Mouse (Mus musculus) MEL (cell line): ENCODE results near the gene Ppp1r11. TPM values are rescaled to one million over a fixed set of nuclear protein-coding genes. Genes with fewer than 3 reads are reported as not detected.
A peak's percentile ranks its signal among the peaks of the same experiment; 100 is the strongest.

ENCODE experiments used
- DNase-seq: peaks from one replicate; pipeline ENCODE4 v3.0.0; 2011; ENCODE audit warnings: low read depth, low spot score
- H3K27ac ChIP-seq: 2 replicates; pipeline ENCODE4 v1.5.1; 2012; ENCODE audit warnings: low read depth, mild to moderate bottlenecking, control low read depth, low read length, moderate library complexity; ENCODE audit not compliant: control insufficient read depth
- H3K27me3 ChIP-seq, 2 experiments: fragments of 150-350 bp in 1 of 2; sonication (generic) in 1 of 2; 2 replicates each; pipeline ENCODE4 v1.6.1; 2012; ENCODE audit warnings: low read length in 2 of 2, mild to moderate bottlenecking in 2 of 2, improper control_type of control experiment in 1 of 2, moderate library complexity in 1 of 2; ENCODE audit not compliant: insufficient read depth in 2 of 2, control insufficient read depth in 1 of 2
- H3K36me3 ChIP-seq, 2 experiments: 2 replicates each; pipeline ENCODE4 v1.6.1; 2012 to 2014; ENCODE audit warnings: low read length in 2 of 2, improper control_type of control experiment in 1 of 2, inconsistent platforms in 1 of 2, mild to moderate bottlenecking in 1 of 2; ENCODE audit not compliant: insufficient read depth in 2 of 2, control insufficient read depth in 1 of 2
- H3K4me1 ChIP-seq, 2 experiments: fragments of 150-350 bp in 1 of 2; sonication (generic) in 1 of 2; 2 replicates each; pipeline ENCODE4 v1.6.1; 2012; ENCODE audit warnings: low read length in 2 of 2, improper control_type of control experiment in 1 of 2, mild to moderate bottlenecking in 1 of 2; ENCODE audit not compliant: insufficient read depth in 2 of 2, control insufficient read depth in 1 of 2
- H3K4me3 ChIP-seq, 2 experiments: fragments of 150-350 bp in 1 of 2; sonication (generic) in 1 of 2; 2 replicates each; pipeline ENCODE4 v1.5.1; 2012; ENCODE audit warnings: low read depth in 2 of 2, low read length in 2 of 2, mild to moderate bottlenecking in 2 of 2, moderate library complexity in 2 of 2, control low read depth in 1 of 2, improper control_type of control experiment in 1 of 2; ENCODE audit not compliant: control insufficient read depth in 1 of 2, insufficient read depth in 1 of 2
- H3K79me2 ChIP-seq: 2 replicates; pipeline ENCODE4 v1.6.1; 2012; ENCODE audit warnings: mild to moderate bottlenecking, low read length, moderate library complexity; ENCODE audit not compliant: control insufficient read depth, poor library complexity, insufficient read depth
- H3K9ac ChIP-seq: 2 replicates; pipeline ENCODE4 v1.6.1; 2012; ENCODE audit warnings: low read depth, mild to moderate bottlenecking, control low read depth, low read length, moderate library complexity; ENCODE audit not compliant: control insufficient read depth, poor library complexity, severe bottlenecking
- H3K9me3 ChIP-seq: fragments of 150-350 bp; sonication (generic); replicated peaks from 2 replicates; pipeline ENCODE4 v1.6.1; 2012; ENCODE audit warnings: mild to moderate bottlenecking, low read length, improper control_type of control experiment, moderate library complexity; ENCODE audit not compliant: insufficient read depth
- E2F4 ChIP-seq: IDR thresholded peaks from 2 replicates; pipeline ENCODE4 v1.6.1; 2011; ENCODE audit warnings: low read depth, low read length, improper control_type of control experiment, borderline replicate concordance
- EP300 ChIP-seq, 2 experiments: IDR thresholded peaks; 2 replicates each; pipeline ENCODE4 v1.6.1; 2011; ENCODE audit warnings: improper control_type of control experiment in 2 of 2, low read length in 2 of 2, low read depth in 1 of 2, mild to moderate bottlenecking in 1 of 2
- GATA1 ChIP-seq: IDR thresholded peaks from 2 replicates; pipeline ENCODE4 v1.6.1; 2011; ENCODE audit warnings: low read depth, low read length, improper control_type of control experiment
- JUND ChIP-seq: IDR thresholded peaks from 2 replicates; pipeline ENCODE4 v1.6.1; 2011; ENCODE audit warnings: low read depth, mild to moderate bottlenecking, improper control_type of control experiment, low read length
- MAFK ChIP-seq: IDR thresholded peaks from 2 replicates; pipeline ENCODE4 v1.6.1; 2011; ENCODE audit warnings: low read depth, mild to moderate bottlenecking, low read length, improper control_type of control experiment, borderline replicate concordance
- MAX ChIP-seq: IDR thresholded peaks from 2 replicates; pipeline ENCODE4 v1.6.1; 2011; ENCODE audit warnings: low read length, improper control_type of control experiment
- MEF2A ChIP-seq: IDR thresholded peaks from 2 replicates; pipeline ENCODE4 v1.6.1; 2014; ENCODE audit warnings: low read depth, mild to moderate bottlenecking, inconsistent platforms, low read length, improper control_type of control experiment; ENCODE audit not compliant: poor library complexity, insufficient replicate concordance, severe bottlenecking; ENCODE audit errors: extremely low read depth
- MYB ChIP-seq: IDR thresholded peaks from 2 replicates; pipeline ENCODE4 v1.6.1; 2011; ENCODE audit warnings: mild to moderate bottlenecking, low read depth, low read length, improper control_type of control experiment
- NELFE ChIP-seq: IDR thresholded peaks from 2 replicates; pipeline ENCODE4 v1.6.1; 2011; ENCODE audit warnings: low read depth, low read length, improper control_type of control experiment
- POLR2A ChIP-seq, 2 experiments: IDR thresholded peaks; 2 replicates each; pipeline ENCODE4 v1.6.1; 2011 to 2012; ENCODE audit warnings: low read length in 2 of 2, mild to moderate bottlenecking in 2 of 2, control low read depth in 1 of 2, improper control_type of control experiment in 1 of 2, low read depth in 1 of 2, moderate library complexity in 1 of 2; ENCODE audit not compliant: control insufficient read depth in 1 of 2, insufficient read depth in 1 of 2, poor library complexity in 1 of 2
- POLR2AphosphoS2 ChIP-seq: IDR thresholded peaks from 2 replicates; pipeline ENCODE4 v1.6.1; 2011; ENCODE audit warnings: low read length, improper control_type of control experiment
- RAD21 ChIP-seq: IDR thresholded peaks from 2 replicates; pipeline ENCODE4 v1.6.1; 2011; ENCODE audit warnings: mild to moderate bottlenecking, low read depth, low read length, improper control_type of control experiment
- RCOR1 ChIP-seq: IDR thresholded peaks from 2 replicates; pipeline ENCODE4 v1.6.1; 2012; ENCODE audit warnings: low read depth, mild to moderate bottlenecking, inconsistent platforms, low read length, improper control_type of control experiment
- SMC3 ChIP-seq: IDR thresholded peaks from 2 replicates; pipeline ENCODE4 v1.6.1; 2011; ENCODE audit warnings: low read depth, low read length, improper control_type of control experiment
- TAL1 ChIP-seq: IDR thresholded peaks from 2 replicates; pipeline ENCODE4 v1.6.1; 2012; ENCODE audit warnings: mild to moderate bottlenecking, inconsistent platforms, low read length, moderate library complexity, mixed read lengths
- TBP ChIP-seq: IDR thresholded peaks from 2 replicates; pipeline ENCODE4 v1.8.0; 2011; ENCODE audit warnings: low read depth, low read length, improper control_type of control experiment
- TCF12 ChIP-seq: IDR thresholded peaks from 2 replicates; pipeline ENCODE4 v1.6.1; 2014; ENCODE audit warnings: low read depth, mild to moderate bottlenecking, inconsistent platforms, low read length, improper control_type of control experiment, moderate library complexity
- UBTF ChIP-seq: IDR thresholded peaks from 2 replicates; pipeline ENCODE4 v1.6.1; 2012; ENCODE audit warnings: low read depth, mild to moderate bottlenecking, inconsistent platforms, low read length, improper control_type of control experiment, moderate library complexity, borderline replicate concordance; ENCODE audit not compliant: insufficient read depth
- USF2 ChIP-seq, 2 experiments: IDR thresholded peaks; 2 replicates each; pipeline ENCODE4 v1.6.1; 2011 to 2012; ENCODE audit warnings: improper control_type of control experiment in 2 of 2, low read length in 2 of 2, borderline replicate concordance in 1 of 2, inconsistent platforms in 1 of 2, low read depth in 1 of 2, mild to moderate bottlenecking in 1 of 2; ENCODE audit not compliant: insufficient read depth in 1 of 2
- ZC3H11A ChIP-seq: IDR thresholded peaks from 2 replicates; pipeline ENCODE4 v1.6.1; 2012; ENCODE audit warnings: low read depth, mild to moderate bottlenecking, inconsistent platforms, low read length, improper control_type of control experiment
- ZMIZ1 ChIP-seq: IDR thresholded peaks from 2 replicates; pipeline ENCODE4 v1.6.1; 2012; ENCODE audit warnings: low read depth, mild to moderate bottlenecking, inconsistent platforms, low read length, improper control_type of control experiment, moderate library complexity
- polyA plus RNA-seq, 2 experiments: library from polyadenylated mRNA; stranded (reverse) in 1 of 2; unstranded in 1 of 2; fragments of >175 nt in 1 of 2; fragments of >200 nt in 1 of 2; gene quantifications; 2 replicates each; pipeline versions ENCODE4 v1.2.1 to v1.2.4; 2012; ENCODE audit warnings: low replicate concordance in 2 of 2, low read depth in 1 of 2; ENCODE audit not compliant: insufficient read length in 2 of 2, insufficient read depth in 1 of 2, missing spikeins in 1 of 2
- total RNA-seq: library from RNA; depleted of rRNA; stranded (reverse); fragments of 300-350 nt; gene quantifications from 2 replicates; pipeline ENCODE4 v1.2.3, GENCODE M21; 2012

The Ppp1r11 gene
- total and polyA plus RNA-seq, 3 experiments = 138 to 146 TPM; not detected in 1

GRCm38 (mm10) chr17:36914108-36914507 lies 37.4 kb downstream of the Ppp1r11 start (continued):
- no peak for TF ChIP-seq E2F4
- TF ChIP-seq ZC3H11A = peak; percentile 53
- no peak for TF ChIP-seq TCF12
- TF ChIP-seq MAX = no peak
- no peak for TF ChIP-seq MYB
- TF ChIP-seq NELFE = no peak
- TF ChIP-seq USF2 (IDR thresholded peaks at IDR 0.05; ENCODE audit: borderline replicate concordance in 1 of 2, insufficient read depth in 1 of 2, low read depth in 1 of 2, low read length in 2 of 2) = no peak
- peak; percentile 79 for TF ChIP-seq SMC3
- TF ChIP-seq ZMIZ1 = no peak
- peak; percentile 31 for TF ChIP-seq RAD21
- no peak for TF ChIP-seq UBTF
- no peak for TF ChIP-seq GATA1
- no peak for TF ChIP-seq JUND
- no peak for TF ChIP-seq POLR2A (IDR thresholded peaks at IDR 0.05; ENCODE audit: control insufficient read depth in 1 of 2, insufficient read depth in 1 of 2, low read depth in 1 of 2, low read length in 2 of 2, poor library complexity in 1 of 2)

GRCm38 (mm10) chr17:36912031-36912430 lies 39.5 kb downstream of the Ppp1r11 start:
- Histone ChIP-seq H3K27me3 (peaks cover 4% of the 10 kb centered on the region in 2 experiments), H3K9me3 (no peaks in the 10 kb centered on the region), H3K27ac (no peak overlapping the region), H3K9ac (no peak overlapping the region), H3K79me2 (no peaks in the 10 kb centered on the region)
- TF ChIP-seq MYB (no peak), TAL1 (no peak), SMC3 (no peak), MAFK (no peak), EP300 (IDR thresholded peaks at IDR 0.05; ENCODE audit: low read depth in 1 of 2, low read length in 2 of 2) (no peak), RAD21 (no peak), TBP (no peak), MEF2A (no peak), ZC3H11A (no peak), RCOR1 (no peak), POLR2AphosphoS2 (no peak), NELFE (no peak)
- TF ChIP-seq, all 39 proteins: peak for 0
- Histone ChIP-seq H3K4me3 (no peak overlapping the region), H3K4me1 (no peaks in the 10 kb centered on the region), H3K36me3 (no peaks in the 10 kb centered on the region)
- no peak for DNase-seq
